Mouse (Mus musculus) kidney, postnatal 14 days (tissue): ENCODE results near the gene St3gal3.
A peak's percentile ranks its signal among the peaks of the same experiment; 100 is the strongest.

Source experiments
- DNase-seq: peaks from one replicate; pipeline ENCODE4 v3.0.0; 2022; ENCODE audit warnings: mixed read lengths

The St3gal3 gene

DNA sequence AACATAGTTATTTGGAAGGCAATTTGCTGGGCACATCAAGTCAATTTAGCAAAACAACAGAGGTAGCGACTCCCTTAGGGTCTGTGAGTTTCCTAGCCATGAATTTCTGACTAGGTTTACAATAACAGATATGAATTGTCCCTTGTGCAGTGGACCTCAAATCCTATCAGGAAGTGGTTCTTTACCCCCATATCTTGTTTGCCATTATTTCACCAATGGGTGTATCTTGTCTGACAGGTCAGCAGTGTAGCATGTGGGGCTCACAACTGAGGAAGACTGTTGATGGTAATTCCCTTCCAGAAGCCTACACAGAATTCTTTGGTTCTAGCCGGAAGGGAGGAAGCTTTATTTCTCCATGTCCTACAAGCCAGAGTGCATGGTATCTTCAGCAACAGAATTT, 213.4 kb downstream of the St3gal3 start:
- no peak for DNase-seq

DNA sequence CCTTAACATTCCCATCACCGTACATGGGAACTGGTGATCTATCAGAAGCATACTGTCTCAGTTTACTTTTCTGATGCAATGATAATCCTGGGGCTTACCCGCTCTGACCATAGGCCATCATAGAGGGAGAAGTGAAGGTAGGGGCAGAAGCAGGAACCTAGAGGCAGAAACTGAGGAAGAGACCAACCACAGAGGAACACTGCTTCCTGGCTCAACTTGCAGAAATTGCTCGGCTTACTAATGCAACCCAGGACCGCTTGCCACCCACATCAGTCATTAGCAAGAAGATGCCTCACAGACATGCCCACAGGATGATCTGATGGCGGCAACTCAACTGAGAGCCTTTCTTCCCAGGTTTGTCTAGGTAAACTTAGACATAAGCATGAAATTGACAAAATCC, 216.0 kb downstream of the St3gal3 start:
- DNase-seq = no peak

GRCm38 (mm10) chr4:117918261-117918660, 216.5 kb downstream of the St3gal3 start:
- DNase-seq = peak; percentile 50

DNA sequence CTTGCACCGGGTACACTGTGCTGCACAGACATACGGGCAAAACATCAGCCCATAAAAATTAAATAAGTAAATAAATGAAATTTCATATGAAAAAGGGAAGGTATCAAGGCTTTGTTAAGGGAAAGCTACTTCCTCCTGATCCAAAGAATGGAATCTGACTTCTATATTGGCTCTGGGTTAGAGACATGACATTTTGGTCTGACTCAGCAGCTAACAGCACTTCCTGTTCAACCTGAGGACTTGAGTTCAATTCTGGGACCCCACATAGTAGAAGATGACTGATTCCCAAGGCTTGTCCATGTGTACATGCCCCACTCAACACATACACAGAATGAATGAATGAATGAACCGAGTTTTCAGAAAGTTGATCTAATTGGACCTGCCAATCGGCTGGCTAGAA, 216.9 kb downstream of the St3gal3 start:
- no peak for DNase-seq

DNA sequence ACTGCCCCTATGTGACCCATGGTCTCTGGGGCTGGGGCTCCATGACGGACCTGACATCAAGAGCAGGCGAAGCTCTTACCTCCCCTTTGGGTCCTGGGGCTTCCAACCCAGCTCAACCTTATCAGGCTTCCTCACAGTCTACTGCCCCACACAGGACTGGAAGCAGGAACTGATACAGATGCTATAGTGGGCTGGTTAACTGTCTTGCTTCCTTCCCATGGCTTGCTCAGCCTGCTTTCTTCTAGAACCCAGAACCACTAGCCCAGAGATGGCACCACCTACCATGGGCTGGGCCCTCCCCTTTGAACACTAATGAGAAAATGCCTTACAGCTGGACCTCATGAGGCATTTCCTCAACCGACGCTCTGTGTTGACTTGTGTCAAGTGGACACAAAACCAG, 217.3 kb downstream of the St3gal3 start:
- DNase-seq = no peak

DNA sequence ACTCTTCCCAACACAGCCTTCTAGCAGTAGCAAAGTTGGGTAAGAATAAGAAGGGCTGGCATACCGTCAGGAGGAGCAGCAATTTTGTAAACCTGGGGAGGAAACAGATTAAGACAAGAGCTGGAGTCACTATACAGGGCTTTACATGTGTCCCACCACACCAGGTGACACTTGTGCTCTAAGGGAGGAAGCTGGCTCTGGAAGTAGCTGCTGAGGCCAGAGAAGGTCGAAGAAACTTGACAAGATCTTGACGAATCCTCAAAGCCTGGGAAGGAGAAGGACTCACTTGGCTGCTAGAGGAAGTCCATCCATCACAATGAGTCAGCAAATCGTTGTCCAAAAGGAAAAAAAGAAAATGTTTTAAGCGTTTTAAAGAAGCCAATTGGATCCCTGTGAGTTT, 218.3 kb downstream of the St3gal3 start:
- DNase-seq = no peak

DNA sequence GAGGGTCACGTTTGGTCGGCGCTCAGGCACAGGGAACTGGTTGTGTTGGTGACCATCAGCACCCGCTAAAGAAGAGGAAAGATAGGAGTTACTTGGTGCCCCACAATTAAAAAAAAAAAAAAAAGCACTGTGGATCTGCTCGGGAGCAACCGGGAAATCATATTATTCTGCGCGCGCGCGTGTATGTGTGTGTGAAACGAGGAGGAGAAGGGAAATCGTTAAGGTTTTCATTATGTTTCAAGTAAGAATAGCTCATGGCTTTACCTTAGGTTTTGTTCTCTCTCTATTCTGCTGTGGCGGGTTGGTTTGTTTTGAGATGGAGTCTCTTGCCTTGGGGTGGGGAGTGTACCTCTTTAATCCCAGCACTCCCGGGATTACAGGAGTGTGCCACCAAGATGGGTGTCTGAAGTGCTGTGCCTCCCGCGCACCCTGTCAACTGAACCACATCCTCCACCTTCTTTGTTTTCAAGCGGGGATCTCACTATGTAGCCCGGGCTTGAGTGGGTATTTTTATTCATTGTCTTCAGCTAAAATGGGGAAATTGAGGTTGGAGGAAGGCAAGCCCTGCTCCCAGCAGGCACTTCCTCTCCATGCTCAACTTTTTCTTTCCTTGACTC, 219.1 kb downstream of the St3gal3 start:
- DNase-seq = no peak

GRCm38 (mm10) chr4:117914591-117915442, 219.9 kb downstream of the St3gal3 start, which contains the start of gene Ipo13:
TSS of gene Ipo13 (minus strand) at chr4:117914999.
- peak; percentile 93 for DNase-seq

GRCm38 (mm10) chr4:117914031-117914430, 220.7 kb downstream of the St3gal3 start:
- DNase-seq = no peak

GRCm38 (mm10) chr4:117913421-117913820, 221.3 kb downstream of the St3gal3 start:
- DNase-seq = peak; percentile 77

DNA sequence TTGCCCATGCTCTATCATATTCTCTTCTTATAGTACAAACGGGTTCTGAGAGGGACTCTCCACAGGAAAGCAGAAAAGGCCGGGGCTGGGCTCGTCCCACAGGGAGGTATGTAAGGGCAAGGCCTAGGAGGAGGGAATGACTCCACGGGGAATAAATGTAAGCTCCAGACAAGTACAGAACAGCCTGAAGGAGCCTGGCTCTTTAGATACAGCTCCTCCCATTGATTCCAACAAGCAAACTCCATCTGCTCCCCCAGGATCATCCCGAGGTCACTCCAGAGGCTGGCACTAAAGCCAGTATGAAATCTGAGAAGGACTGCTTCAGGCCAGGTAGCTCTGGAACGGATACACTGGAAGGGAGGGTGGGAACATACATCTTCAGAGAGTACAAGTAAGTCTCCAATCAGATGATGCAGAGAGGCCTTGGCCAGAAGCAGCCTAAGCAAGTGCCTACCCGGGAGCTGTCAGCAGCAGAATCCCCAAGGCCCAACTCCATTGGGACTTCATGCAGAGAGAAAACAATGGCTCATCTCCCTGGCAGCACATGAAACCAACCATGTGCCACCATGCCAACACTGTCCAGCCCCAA, 221.9 kb downstream of the St3gal3 start:
- no peak for DNase-seq

DNA sequence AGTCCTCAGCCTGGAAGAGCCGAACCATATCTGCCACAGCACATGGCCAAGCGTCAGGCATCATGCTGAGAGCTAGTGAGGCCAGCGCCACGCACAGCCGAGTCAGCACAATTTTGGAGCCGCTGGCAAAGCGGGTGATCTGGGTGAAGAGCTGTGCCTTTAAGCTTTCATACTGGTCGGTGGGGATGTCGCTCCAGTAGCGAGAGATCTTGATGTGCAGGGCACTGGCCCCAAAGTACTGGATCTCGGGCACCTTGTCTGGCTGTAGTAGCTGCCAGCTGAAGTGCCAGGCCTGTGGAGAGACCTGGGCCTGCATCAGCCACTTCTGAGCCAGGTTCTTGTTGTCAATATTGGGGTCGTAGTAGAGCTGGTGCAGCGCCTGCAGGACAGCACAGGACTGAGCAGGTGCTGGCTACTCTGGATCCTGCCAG, 222.6 kb downstream of the St3gal3 start:
- DNase-seq = no peak

- DNase-seq = no peak
Observed at GRCm38 (mm10) chr4:117908834-117909453, 225.8 kb downstream of the St3gal3 start.

DNA sequence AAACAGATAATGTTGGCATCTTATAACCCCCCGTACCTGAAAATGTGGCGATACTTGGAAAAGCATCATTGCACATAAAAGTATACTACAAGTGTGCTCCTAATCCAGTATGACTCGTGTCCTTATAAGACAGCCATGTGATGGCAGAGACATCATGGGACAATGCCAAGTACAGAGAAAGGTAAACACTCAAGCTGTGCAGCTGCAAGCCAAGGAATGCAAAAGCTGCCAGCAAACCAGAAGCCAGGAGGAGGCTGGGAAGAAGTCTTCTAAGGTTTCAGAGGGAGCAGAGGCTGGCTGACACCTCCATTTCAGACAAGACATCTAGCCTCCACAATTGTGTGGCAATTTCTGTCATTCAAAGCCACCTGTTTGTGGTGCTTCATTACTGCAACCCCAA, 228.5 kb downstream of the St3gal3 start:
- no peak for DNase-seq

DNA sequence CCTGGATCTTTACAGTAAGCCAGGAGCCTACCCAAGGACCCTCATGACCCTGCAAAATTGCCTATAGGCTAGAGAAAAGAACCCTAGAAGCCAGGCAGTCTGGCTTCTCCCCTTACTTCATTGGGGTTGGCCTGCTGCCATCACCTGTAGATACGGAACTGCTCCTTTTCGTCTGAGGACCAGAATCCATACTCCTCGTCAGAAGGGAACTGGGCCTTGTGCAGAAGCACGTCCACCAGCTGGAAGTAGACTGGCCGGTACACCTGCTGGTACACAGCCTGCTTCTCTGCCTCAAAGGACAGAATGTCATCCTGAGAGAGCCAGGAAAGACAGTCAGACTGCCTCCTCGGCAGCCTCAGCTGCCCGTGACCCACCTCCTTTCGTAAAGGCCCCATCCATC, 230.0 kb downstream of the St3gal3 start:
- no peak for DNase-seq

- no peak for DNase-seq
Observed at GRCm38 (mm10) chr4:117904094-117904493, 230.6 kb downstream of the St3gal3 start.

- no peak for DNase-seq
Observed at GRCm38 (mm10) chr4:117898111-117898510, 236.6 kb downstream of the St3gal3 start.

DNA sequence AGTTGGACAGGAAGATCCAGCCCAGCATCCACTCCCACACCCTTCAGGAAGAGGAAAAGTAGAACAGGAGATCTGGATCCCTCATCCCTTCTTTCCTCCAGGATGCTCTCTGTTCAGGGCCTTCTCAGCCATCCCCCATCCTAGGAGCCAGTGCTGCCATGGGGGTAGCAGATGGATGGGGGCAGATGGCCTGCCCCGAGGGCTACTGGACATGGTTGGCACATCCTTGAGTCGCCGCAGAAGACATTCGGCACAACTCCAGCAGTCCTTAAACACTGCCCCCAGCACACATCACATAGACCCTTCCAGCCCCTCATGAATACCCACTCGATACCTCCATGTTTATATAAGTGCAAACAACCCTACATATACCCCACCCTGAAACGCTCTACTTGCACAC, 238.7 kb downstream of the St3gal3 start:
- DNase-seq = no peak

DNA sequence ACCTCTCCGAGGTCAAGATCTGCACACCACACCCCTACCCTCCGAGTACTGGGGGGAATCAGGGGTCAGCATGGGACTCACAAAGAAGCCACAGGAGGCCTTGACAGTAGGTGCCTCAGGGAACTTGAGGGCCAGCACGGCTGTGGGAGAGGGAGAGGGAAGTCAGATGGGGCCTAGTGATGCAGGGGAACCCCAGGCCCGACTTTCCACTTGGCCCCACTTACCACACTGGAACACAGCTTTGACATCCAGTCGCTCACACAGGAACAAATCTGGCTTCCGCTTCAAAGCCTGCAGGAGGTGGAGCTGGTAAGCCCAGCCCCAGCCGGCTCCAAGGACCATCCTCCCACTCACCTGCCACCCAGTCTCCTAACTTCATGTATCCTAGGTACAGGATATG, 239.4 kb downstream of the St3gal3 start:
- no peak for DNase-seq

GRCm38 (mm10) chr4:117894601-117895000, 240.1 kb downstream of the St3gal3 start:
- DNase-seq = no peak

DNA sequence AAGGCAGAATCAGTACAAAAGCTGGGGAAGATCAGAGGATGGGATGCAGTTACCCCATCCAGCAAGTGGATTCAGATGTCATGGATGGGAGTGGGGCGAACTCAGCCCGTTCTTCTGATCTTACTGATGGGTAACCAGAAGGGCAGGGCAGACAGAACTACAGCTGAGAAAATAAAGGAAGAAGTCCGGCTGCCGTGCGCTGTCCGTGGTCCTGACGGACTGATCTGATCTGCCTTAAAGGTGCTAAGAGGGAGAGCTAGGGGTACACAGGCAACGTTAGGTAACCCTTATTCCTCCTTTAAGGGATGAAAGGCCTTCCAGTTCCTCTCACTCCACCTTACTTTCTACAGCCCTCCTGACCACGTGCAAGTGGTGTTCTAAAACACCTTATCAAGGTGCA, 241.3 kb downstream of the St3gal3 start:
- DNase-seq = peak; percentile 70

DNA sequence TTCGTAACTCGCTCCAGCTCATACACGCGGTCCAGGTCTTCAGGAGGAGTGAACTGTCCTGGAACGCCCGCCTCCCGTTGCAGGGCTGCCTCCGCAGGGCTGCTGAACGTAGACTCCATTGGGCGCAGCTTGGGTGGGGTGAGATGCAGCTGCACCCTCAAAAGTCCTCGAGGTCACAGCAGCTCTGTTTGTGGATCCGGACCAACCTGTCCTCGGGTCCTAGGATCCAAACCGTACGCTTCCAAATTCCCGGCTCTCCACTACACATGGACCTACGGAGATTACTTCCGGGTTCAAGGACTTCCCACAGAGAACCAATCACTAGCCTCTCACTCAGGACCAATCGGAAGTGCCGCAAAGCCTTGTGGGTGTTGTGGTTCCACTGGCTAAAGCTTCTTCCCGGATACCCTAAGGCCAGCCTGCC, 243.0 kb downstream of the St3gal3 start, which contains the start of gene Dph2:
Gene Dph2, minus strand, starts transcription at position 295 of the 424 bp plus-strand sequence.
- peak; percentile 91 for DNase-seq

DNA sequence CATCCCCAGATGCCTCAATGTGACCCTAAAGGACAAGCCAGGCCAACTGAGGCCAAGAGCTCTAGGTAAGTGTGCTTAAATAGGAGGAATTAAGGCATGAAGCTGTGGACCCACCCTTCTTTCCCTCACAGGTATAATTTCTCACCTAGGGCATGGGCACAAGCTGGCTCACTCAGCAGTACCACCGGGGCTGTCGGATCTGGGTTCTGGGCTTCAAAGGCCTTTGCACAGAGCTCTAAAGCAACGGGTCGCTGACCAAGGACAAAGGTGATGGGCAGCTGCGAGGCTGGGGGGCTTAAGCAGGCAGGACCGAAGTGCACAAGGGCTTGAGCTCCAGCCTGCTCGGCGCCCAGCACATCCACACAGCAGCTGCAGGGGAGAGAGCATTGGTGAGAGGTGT, 244.0 kb downstream of the St3gal3 start:
- DNase-seq = no peak
